Mouse (Mus musculus) retina, postnatal 1 day (tissue): ENCODE data around the gene Nrip2.

ENCODE experiments used
- DNase-seq: peaks from one replicate; pipeline ENCODE4 v3.0.0-alpha.2; 2012

Gene Nrip2

GRCm38 (mm10) chr6:128438317-128438870, 39.3 kb downstream of the Nrip2 start, which contains the start of gene Fkbp4:
Gene Fkbp4 (minus strand): TSS chr6:128438677.
- DNase-seq: peak; percentile 95

- DNase-seq: no peak
These were observed 39.8 kb downstream of the Nrip2 start for GRCm38 (mm10) chr6:128438871-128439341.

- DNase-seq: peak; percentile 30
These were observed 41.1 kb downstream of the Nrip2 start for GRCm38 (mm10) chr6:128440238-128440637.

GRCm38 (mm10) chr6:128445761-128446535, 46.9 kb downstream of the Nrip2 start:
- DNase-seq: peak; percentile 82

GRCm38 (mm10) chr6:128447063-128447462, 48.0 kb downstream of the Nrip2 start:
- no peak for DNase-seq

GRCm38 (mm10) chr6:128455835-128456605, 56.9 kb downstream of the Nrip2 start:
- no peak for DNase-seq

- no peak for DNase-seq
These were observed 58.1 kb downstream of the Nrip2 start for GRCm38 (mm10) chr6:128457186-128457585.

- DNase-seq: no peak
These were observed 61.2 kb downstream of the Nrip2 start for GRCm38 (mm10) chr6:128460321-128460720.

- no peak for DNase-seq
These were observed 61.8 kb downstream of the Nrip2 start for GRCm38 (mm10) chr6:128460729-128461503.

- no peak for DNase-seq
These were observed 62.5 kb downstream of the Nrip2 start for GRCm38 (mm10) chr6:128461606-128462005.

GRCm38 (mm10) chr6:128464996-128465395, 65.9 kb downstream of the Nrip2 start:
- DNase-seq: no peak
